Mouse (Mus musculus): ENCODE data around the gene Med15. TPM values are rescaled to one million over a fixed set of nuclear protein-coding genes. Genes with fewer than 3 reads are reported as not detected.
"Not testable (repeated sequence)": the region's sequence is repeated elsewhere in the genome, so short reads cannot be mapped to it uniquely, and the experiment has no call there.

Gene Med15
- polyA plus RNA-seq, 1 experiment from 2014 or later: 59.4 TPM

DNA sequence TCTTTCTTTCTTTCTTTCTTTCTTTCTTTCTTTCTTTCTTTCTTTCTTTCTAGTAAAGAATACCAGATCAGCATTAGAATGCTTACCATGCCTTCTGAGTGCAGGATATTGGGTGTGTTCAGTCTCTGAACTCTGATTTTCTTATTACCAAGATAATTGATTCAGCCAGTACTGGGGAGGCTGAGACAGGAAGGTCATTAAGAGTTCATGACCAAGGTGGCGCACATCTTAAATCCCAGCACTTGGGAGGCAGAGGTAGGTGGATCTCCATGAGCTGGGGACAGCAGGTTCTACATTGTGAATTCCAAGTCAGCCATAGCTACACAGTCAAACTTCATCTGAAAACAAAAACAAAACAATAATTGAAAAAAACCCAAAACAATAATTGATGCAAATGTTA is 110.8 kb downstream of the Med15 start:
- no peaks in the 10 kb centered on the region for H3K27me3 ChIP-seq (replicated peaks)
- no peak overlapping the region for H3K4me3 ChIP-seq
- no peak for ATAC-seq (replicated peaks)
- H3K4me2 ChIP-seq: no peak overlapping the region
- peaks cover 15% of the 10 kb centered on the region for H3K4me1 ChIP-seq
- no peak overlapping the region for H3K9ac ChIP-seq
- 94% methylated on average over 1 of the region's 1 CpGs for WGBS
- peaks cover 25% of the 10 kb centered on the region; the same call in 1 of the 2 replicates for H3K36me3 ChIP-seq (replicated peaks)
- no peaks in the 10 kb centered on the region for H3K9me3 ChIP-seq
- no peak overlapping the region for H3K27ac ChIP-seq

DNA sequence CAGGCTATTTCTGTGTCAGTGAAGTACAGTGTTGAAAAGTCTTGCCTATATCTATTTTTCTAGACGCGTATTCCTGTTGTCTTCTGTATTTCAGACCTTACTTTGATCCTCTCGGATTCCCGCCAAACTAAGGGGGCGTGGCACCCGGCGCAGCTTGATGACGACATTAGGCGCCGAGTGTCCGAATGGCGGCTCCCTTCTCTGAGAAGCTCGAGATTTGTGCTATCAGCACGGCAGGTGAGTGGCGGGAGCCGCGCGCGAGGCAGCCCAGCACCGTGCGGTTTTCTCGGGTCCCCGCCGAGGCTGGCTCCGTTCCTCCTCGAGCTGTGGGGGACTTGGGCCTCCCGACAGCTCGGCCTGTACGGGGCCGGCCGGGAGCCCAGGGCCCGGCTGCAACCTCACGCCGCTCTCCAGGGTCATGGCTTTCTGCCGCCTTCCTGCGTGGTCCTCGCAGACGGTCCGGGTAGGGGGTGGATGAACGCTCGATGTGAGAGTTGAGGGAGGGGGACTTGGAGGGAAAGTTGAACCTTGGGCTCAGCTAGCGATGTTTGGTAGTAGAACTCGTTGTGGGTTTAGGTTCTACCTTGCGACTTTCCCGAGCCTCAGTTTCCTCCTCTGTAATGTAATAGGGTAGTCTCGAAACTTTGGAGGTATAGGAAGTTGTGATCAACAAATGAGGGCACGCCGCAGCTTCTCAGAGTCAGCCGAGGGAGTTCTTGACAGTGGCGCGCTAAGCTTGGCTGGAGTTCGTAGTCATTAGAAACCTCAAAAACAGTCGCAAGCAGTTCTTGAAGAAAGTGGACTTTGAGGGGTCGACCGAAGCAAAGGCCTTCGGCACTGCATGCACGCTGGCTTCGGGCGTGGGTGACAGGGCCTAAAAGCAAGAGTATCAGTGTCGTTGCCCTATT is 113.2 kb downstream of the Med15 start, which contains the start of gene Smpd4:
TSS of gene Smpd4 (plus strand) at position 157 of the 908 bp plus-strand sequence.
- H3K4me3 ChIP-seq: peak within 1 kb of the TSS; percentile 85
- H3K9ac ChIP-seq: peak within 1 kb of the TSS; percentile 83
- peaks cover 13% of the 10 kb centered on the region; the same call in 1 of the 2 replicates for H3K36me3 ChIP-seq (replicated peaks)
- peaks cover 15% of the 10 kb centered on the region for H3K4me1 ChIP-seq
- no peaks in the 10 kb centered on the region for H3K9me3 ChIP-seq
- ATAC-seq (replicated peaks): peak; percentile 90
- WGBS: 3% methylated on average over 60 of the region's 60 CpGs
- H3K27ac ChIP-seq: peak within 1 kb of the TSS; percentile 66
- peak within 1 kb of the TSS; percentile 87 for H3K4me2 ChIP-seq
- H3K27me3 ChIP-seq (replicated peaks): no peaks in the 10 kb centered on the region

GRCm38 (mm10) chr16:17617922-17618565 is 114.6 kb downstream of the Med15 start:
- H3K27ac ChIP-seq: no peak overlapping the region
- WGBS: 16% methylated on average over 13 of the region's 13 CpGs
- H3K4me1 ChIP-seq: peaks cover 15% of the 10 kb centered on the region
- H3K9me3 ChIP-seq: no peaks in the 10 kb centered on the region
- H3K9ac ChIP-seq: no peak overlapping the region
- H3K27me3 ChIP-seq (replicated peaks): no peaks in the 10 kb centered on the region
- H3K36me3 ChIP-seq (replicated peaks): 0 out of 2 replicates have a peak, but pooled peaks cover 2% of the 10 kb centered on the region
- no peak; the same call in 1 of the 2 replicates for ATAC-seq (replicated peaks)
- H3K4me3 ChIP-seq: no peak overlapping the region
- H3K4me2 ChIP-seq: no peak overlapping the region

GRCm38 (mm10) chr16:17616212-17616611 is 116.5 kb downstream of the Med15 start:
- peaks cover 15% of the 10 kb centered on the region for H3K4me1 ChIP-seq
- H3K36me3 ChIP-seq (replicated peaks): no peaks in the 10 kb centered on the region
- WGBS: 88% methylated on average over 5 of the region's 5 CpGs
- no peak overlapping the region for H3K27ac ChIP-seq
- no peak overlapping the region for H3K9ac ChIP-seq
- no peak overlapping the region for H3K4me2 ChIP-seq
- no peak for ATAC-seq (replicated peaks)
- H3K27me3 ChIP-seq (replicated peaks): no peaks in the 10 kb centered on the region
- H3K9me3 ChIP-seq: no peaks in the 10 kb centered on the region
- no peak overlapping the region for H3K4me3 ChIP-seq

DNA sequence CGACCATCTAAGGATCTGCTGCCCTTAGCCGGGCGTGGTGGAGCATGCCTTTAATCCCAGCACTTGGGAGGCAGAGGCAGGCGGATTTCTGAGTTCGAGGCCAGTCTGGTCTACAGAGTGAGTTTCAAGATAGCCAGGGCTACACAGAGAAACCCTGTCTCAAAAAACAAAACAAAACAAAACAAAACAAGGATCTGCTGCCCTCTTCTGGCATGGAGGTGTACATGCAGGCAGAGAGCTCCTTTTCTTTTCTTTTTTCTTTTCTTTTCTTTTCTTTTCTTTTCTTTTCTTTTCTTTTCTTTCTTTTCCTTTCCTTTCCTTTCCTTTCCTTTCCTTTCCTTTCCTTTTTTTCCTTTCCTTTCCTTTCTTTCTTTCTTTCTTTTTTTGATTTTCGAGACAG is 118.0 kb downstream of the Med15 start:
- H3K36me3 ChIP-seq (replicated peaks); H3K9me3 ChIP-seq; H3K27me3 ChIP-seq (replicated peaks); H3K27ac ChIP-seq; H3K4me2 ChIP-seq; H3K9ac ChIP-seq; ATAC-seq (replicated peaks); H3K4me3 ChIP-seq; H3K4me1 ChIP-seq: not testable (repeated sequence)
- 91% methylated on average over 6 of the region's 6 CpGs for WGBS

DNA sequence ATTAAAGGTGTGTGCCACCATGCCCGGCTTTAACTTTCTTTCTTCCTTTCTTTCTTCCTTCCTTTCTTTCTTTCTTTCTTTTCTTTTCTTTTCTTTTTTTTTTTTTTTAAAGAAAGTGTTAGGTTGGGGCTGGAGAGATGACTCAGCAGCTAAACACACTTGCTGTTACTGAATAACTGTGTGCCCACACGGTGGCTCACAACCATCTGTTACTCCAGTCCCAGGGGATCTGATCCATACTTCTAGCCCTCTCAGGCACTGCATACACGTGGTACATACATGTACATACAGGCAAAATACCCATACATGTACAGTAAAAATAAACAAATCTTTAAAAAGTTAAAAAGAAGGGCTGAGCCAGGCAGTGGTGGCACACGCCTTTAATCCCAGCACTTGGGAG is 121.3 kb downstream of the Med15 start:
- Histone ChIP-seq H3K27me3 (replicated peaks) (no peaks in the 10 kb centered on the region), H3K36me3 (replicated peaks) (no peaks in the 10 kb centered on the region), H3K9me3 (no peaks in the 10 kb centered on the region), H3K4me2 (no peak overlapping the region), H3K4me3 (no peak overlapping the region), H3K9ac (no peak overlapping the region), H3K27ac (no peak overlapping the region), H3K4me1 (no peaks in the 10 kb centered on the region)
- 67% methylated on average over 4 of the region's 4 CpGs for WGBS
- no peak for ATAC-seq (replicated peaks)

DNA sequence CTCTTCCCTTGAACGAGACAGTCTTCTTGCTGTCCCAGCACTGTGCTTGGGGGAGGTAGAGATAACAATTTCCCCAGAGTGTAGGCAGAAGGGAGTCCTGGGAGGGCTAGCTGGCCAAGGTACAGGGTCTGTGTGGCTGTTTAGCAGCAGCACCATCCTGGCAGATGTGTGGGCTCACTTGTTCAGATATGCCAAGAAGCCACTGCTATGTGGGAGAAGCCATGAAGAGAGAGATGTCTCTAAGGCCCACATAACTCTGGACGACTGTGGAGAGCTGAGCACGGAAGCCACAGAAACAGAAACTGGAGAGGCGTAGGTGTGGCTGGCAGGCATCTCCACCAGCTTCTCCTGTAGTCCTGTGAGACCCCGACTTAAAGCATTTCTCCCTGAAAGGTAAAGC is 127.0 kb downstream of the Med15 start:
- 76% methylated on average over 5 of the region's 5 CpGs for WGBS
- Histone ChIP-seq H3K4me2 (no peak overlapping the region), H3K27me3 (replicated peaks) (no peaks in the 10 kb centered on the region), H3K36me3 (replicated peaks) (no peaks in the 10 kb centered on the region), H3K4me1 (no peaks in the 10 kb centered on the region), H3K27ac (no peak overlapping the region), H3K9me3 (no peaks in the 10 kb centered on the region), H3K9ac (no peak overlapping the region), H3K4me3 (no peak overlapping the region)
- ATAC-seq (replicated peaks): no peak

DNA sequence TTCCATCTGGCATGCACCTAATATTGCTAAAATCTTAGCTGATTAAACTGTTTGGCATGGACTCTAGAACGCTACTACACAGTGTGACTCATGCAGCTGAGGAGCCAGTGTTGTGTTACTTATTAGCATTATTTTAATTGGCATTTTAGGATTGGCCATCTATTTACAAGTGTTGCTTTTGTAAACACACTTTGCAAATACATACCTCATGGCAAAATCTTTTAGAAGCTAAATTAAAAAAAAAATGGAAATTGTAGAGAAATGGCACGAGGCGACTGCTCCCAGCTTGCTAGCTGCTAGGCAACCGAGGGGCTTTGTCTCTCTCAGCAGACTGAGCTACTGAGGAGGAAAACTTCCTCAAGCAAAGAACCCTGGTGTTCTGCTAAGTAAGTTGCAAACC is 127.8 kb downstream of the Med15 start:
- WGBS: 55% methylated on average over 4 of the region's 4 CpGs
- Histone ChIP-seq H3K9me3 (no peaks in the 10 kb centered on the region), H3K36me3 (replicated peaks) (no peaks in the 10 kb centered on the region), H3K27me3 (replicated peaks) (no peaks in the 10 kb centered on the region), H3K27ac (no peak overlapping the region), H3K9ac (no peak overlapping the region), H3K4me2 (no peak overlapping the region), H3K4me3 (no peak overlapping the region), H3K4me1 (no peaks in the 10 kb centered on the region)
- no peak for ATAC-seq (replicated peaks)

Other genes with a start within 250 kb of the Med15 start
- 16.8 and 17.9 TPM in 2 replicates for gene Aifm3, start 243.3 kb downstream of the Med15 start, polyA plus RNA-seq (2015; fragmentation: Nextera tagmentation; extraction: Ambion mirVana)
- gene Lztr1, start 224.2 kb downstream of the Med15 start, polyA plus RNA-seq (2015; fragmentation: Nextera tagmentation; extraction: Ambion mirVana): 146 and 164 TPM in 2 replicates
- gene Thap7, start 201.8 kb downstream of the Med15 start, polyA plus RNA-seq (2015; fragmentation: Nextera tagmentation; extraction: Ambion mirVana): 60.4 and 65.3 TPM in 2 replicates
- gene Lrrc74b, start 171.6 kb downstream of the Med15 start, polyA plus RNA-seq (2015; fragmentation: Nextera tagmentation; extraction: Ambion mirVana): 1.3 TPM in 2 replicates
- 2.3 and 3.1 TPM in 2 replicates for gene P2rx6, start 171.0 kb downstream of the Med15 start, polyA plus RNA-seq (2015; fragmentation: Nextera tagmentation; extraction: Ambion mirVana)
- gene Slc7a4, start 149.7 kb downstream of the Med15 start, polyA plus RNA-seq (2015; fragmentation: Nextera tagmentation; extraction: Ambion mirVana): 38.7 and 42.7 TPM in 2 replicates
- 30.1 and 34.7 TPM in 2 replicates for gene Smpd4, start 113.5 kb downstream of the Med15 start, polyA plus RNA-seq (2015; fragmentation: Nextera tagmentation; extraction: Ambion mirVana)
- 11.2 and 11.5 TPM in 2 replicates for gene Ccdc74a, start 86.4 kb downstream of the Med15 start, polyA plus RNA-seq (2015; fragmentation: Nextera tagmentation; extraction: Ambion mirVana)
- gene Klhl22, start 26.7 kb upstream of the Med15 start, polyA plus RNA-seq (2015; fragmentation: Nextera tagmentation; extraction: Ambion mirVana): 93.2 and 93.4 TPM in 2 replicates
- 1.7 and 2.6 TPM in 2 replicates for gene Scarf2, start 64.4 kb upstream of the Med15 start, polyA plus RNA-seq (2015; fragmentation: Nextera tagmentation; extraction: Ambion mirVana)
- gene B830017H08Rik, start 100.2 kb upstream of the Med15 start, polyA plus RNA-seq (2015; fragmentation: Nextera tagmentation; extraction: Ambion mirVana): 3.5 and 4.9 TPM in 2 replicates
- 3.9 and 5.2 TPM in 2 replicates for gene Car15, start 105.5 kb upstream of the Med15 start, polyA plus RNA-seq (2015; fragmentation: Nextera tagmentation; extraction: Ambion mirVana)
- 0.53 and 0.68 TPM in 2 replicates for gene Gm20518, start 158.8 kb upstream of the Med15 start, polyA plus RNA-seq (2015; fragmentation: Nextera tagmentation; extraction: Ambion mirVana)
- gene Tssk1, start 161.3 kb upstream of the Med15 start, polyA plus RNA-seq (2015; fragmentation: Nextera tagmentation; extraction: Ambion mirVana): not detected in 2 replicates
- 119 and 120 TPM in 2 replicates for gene Dgcr2, start 165.7 kb upstream of the Med15 start, polyA plus RNA-seq (2015; fragmentation: Nextera tagmentation; extraction: Ambion mirVana)
- gene Tssk2, start 165.7 kb upstream of the Med15 start, polyA plus RNA-seq (2015; fragmentation: Nextera tagmentation; extraction: Ambion mirVana): 0.11 TPM in 1 of 2 replicates, not detected in the other
- 51.7 and 57.1 TPM in 2 replicates for gene Ess2, start 178.5 kb upstream of the Med15 start, polyA plus RNA-seq (2015; fragmentation: Nextera tagmentation; extraction: Ambion mirVana)
- 0.38 and 1.1 TPM in 2 replicates for gene Gsc2, start 182.2 kb upstream of the Med15 start, polyA plus RNA-seq (2015; fragmentation: Nextera tagmentation; extraction: Ambion mirVana)
- 169 and 179 TPM in 2 replicates for gene Slc25a1, start 195.3 kb upstream of the Med15 start, polyA plus RNA-seq (2015; fragmentation: Nextera tagmentation; extraction: Ambion mirVana)
- not detected in 2 replicates for gene Vpreb2, start 247.5 kb upstream of the Med15 start, polyA plus RNA-seq (2015; fragmentation: Nextera tagmentation; extraction: Ambion mirVana)